Mouse (Mus musculus) E14TG2a.4 (cell line): ENCODE data around the gene Hdgfl2.
"Not testable (repeated sequence)": the region's sequence is repeated elsewhere in the genome, so short reads cannot be mapped to it uniquely, and the experiment has no call there.

ENCODE experiments used
- CTCF ChIP-seq: conservative IDR thresholded peaks from 2 replicates; pipeline ENCODE4 v1.5.1; 2014; ENCODE audit warnings: low read length
- NANOG ChIP-seq: IDR thresholded peaks from 2 replicates; pipeline ENCODE4 v1.6.1; 2014; ENCODE audit warnings: borderline replicate concordance, low read length, mixed read lengths

- TF ChIP-seq CTCF, NANOG: not testable (repeated sequence)
Measured at GRCm38 (mm10) chr17:56106436-56106835, 27.0 kb downstream of the Hdgfl2 start.
